Mouse (Mus musculus) embryonic stem cell, embryonic (primary cell): Measurements from ENCODE around the gene Fbxo6.

ENCODE experiments used
- CTCF ChIA-PET, 4 experiments: fragments of 300-600 bp in 2 of 4; fragments of 350-600 bp in 2 of 4; sonication (Branson Sonifier 250); formaldehyde crosslinking; loops; one replicate each; lab custom pipeline; 2022; ENCODE audit warnings: inconsistent platforms in 2 of 4; lab: Charles Lee
- POLR2A ChIA-PET, 4 experiments: fragments of 300-600 bp in 2 of 4; fragments of 350-600 bp in 2 of 4; sonication (Branson Sonifier 250); formaldehyde crosslinking; loops; one replicate each; lab custom pipeline; 2022; ENCODE audit warnings: antibody characterized with exemption in 4 of 4, inconsistent platforms in 1 of 4; lab: Charles Lee

Gene Fbxo6

GRCm38 (mm10) chr4:148151267-148152168, at the start of gene Fbxo6:
TSS of gene Fbxo6 (minus strand) at chr4:148152140.
- CTCF ChIA-PET: interaction anchor here (0.5 to 2.3 kb wide), 45 partner anchors 8 to 297 kb away, joined by 3 to 28 read pairs (median 4); partner anchors contain the start of genes Draxin (in 3 of the 4), Mad2l2 (in 3 of the 4), Disp3 (in 2 of the 4) and Fbxo2 (in 2 of the 4)
- POLR2A ChIA-PET: interaction anchor here (0.6 to 8.0 kb wide), 54 partner anchors 8 to 1901 kb away, joined by 3 to 141 read pairs (median 4); partner anchors contain the start of genes Fbxo2 (in 3 of the 4), Fbxo44 (in 3 of the 4), Agtrap (in 2 of the 4) and Clcn6 (in 2 of the 4)

- ChIA-PET POLR2A (interaction anchor here in 3 of 4 experiments (0.6 to 1.6 kb wide), 5 partner anchors 9 to 207 kb away, joined by 3 to 8 read pairs (median 4); no protein-coding TSS in a partner anchor), CTCF (interaction anchor here in 3 of 4 experiments (0.5 to 1.3 kb wide), 4 partner anchors 29 to 1121 kb away, joined by 3 to 4 read pairs (median 3); no protein-coding TSS in a partner anchor)
Measured at GRCm38 (mm10) chr4:148198721-148199120, 46.8 kb upstream of the Fbxo6 start.

GRCm38 (mm10) chr4:148194400-148194799, 42.5 kb upstream of the Fbxo6 start:
- ChIA-PET POLR2A (interaction anchor here in 2 of 4 experiments (0.9 to 2.6 kb wide), 5 partner anchors 10 to 59 kb away, joined by 3 to 25 read pairs (median 7); no protein-coding TSS in a partner anchor), CTCF (no interaction called here)

GRCm38 (mm10) chr4:148192707-148193245, 40.8 kb upstream of the Fbxo6 start:
- ChIA-PET CTCF (interaction anchor here (0.5 to 1.7 kb wide), 20 partner anchors 10 to 199 kb away, joined by 3 to 19 read pairs (median 3); partner anchors contain the start of gene Disp3 (in 2 of the 4)), POLR2A (interaction anchor here (0.6 to 2.7 kb wide), 58 partner anchors 8 to 546 kb away, joined by 3 to 25 read pairs (median 4); partner anchors contain the start of genes Disp3 (in 1 of the 4), Fbxo2 (in 1 of the 4), Fbxo44 (in 1 of the 4) and Fbxo6 (in 1 of the 4))

GRCm38 (mm10) chr4:148188767-148189166, 36.8 kb upstream of the Fbxo6 start:
- POLR2A ChIA-PET: interaction anchor here in 1 of 4 experiments (1.3 kb wide), 1 partner anchor 13 kb away, joined by 3 read pairs; no protein-coding TSS in a partner anchor

GRCm38 (mm10) chr4:148185819-148186218, 33.9 kb upstream of the Fbxo6 start:
- CTCF ChIA-PET: interaction anchor here in 3 of 4 experiments (0.7 to 5.2 kb wide), 7 partner anchors 10 to 415 kb away, joined by 3 to 22 read pairs (median 4); no protein-coding TSS in a partner anchor

More at GRCm38 (mm10) chr4:148188767-148189166, 36.8 kb upstream of the Fbxo6 start:
- CTCF ChIA-PET: interaction anchor here in 2 of 4 experiments (1.0 to 5.2 kb wide), 2 partner anchors 20 to 22 kb away, joined by 3 to 22 read pairs; no protein-coding TSS in a partner anchor

GRCm38 (mm10) chr4:148184564-148184963, 32.6 kb upstream of the Fbxo6 start:
- POLR2A ChIA-PET: interaction anchor here in 3 of 4 experiments (0.6 to 2.5 kb wide), 9 partner anchors 9 to 420 kb away, joined by 3 to 9 read pairs (median 4); partner anchors contain the start of genes Clcn6 (in 1 of the 3), Fbxo2 (in 1 of the 3), Fbxo44 (in 1 of the 3) and Mthfr (in 1 of the 3)
- CTCF ChIA-PET: interaction anchor here in 3 of 4 experiments (0.6 to 5.2 kb wide), 12 partner anchors 9 to 393 kb away, joined by 3 to 22 read pairs (median 4); partner anchors contain the start of gene Disp3 (in 2 of the 3)

More at GRCm38 (mm10) chr4:148185819-148186218, 33.9 kb upstream of the Fbxo6 start:
- POLR2A ChIA-PET: interaction anchor here in 3 of 4 experiments (0.6 to 2.5 kb wide), 7 partner anchors 11 to 419 kb away, joined by 3 to 9 read pairs (median 4); partner anchors contain the start of genes Clcn6 (in 1 of the 3), Fbxo2 (in 1 of the 3), Fbxo44 (in 1 of the 3) and Mthfr (in 1 of the 3)

- POLR2A ChIA-PET: interaction anchor here (0.5 to 3.3 kb wide), 25 partner anchors 9 to 419 kb away, joined by 3 to 25 read pairs (median 3); partner anchors contain the start of genes Clcn6 (in 1 of the 4), Fbxo2 (in 1 of the 4), Fbxo44 (in 1 of the 4) and Fbxo6 (in 1 of the 4)
- CTCF ChIA-PET: interaction anchor here (0.6 to 1.9 kb wide), 20 partner anchors 10 to 425 kb away, joined by 3 to 8 read pairs (median 4); partner anchors contain the start of genes Fbxo2 (in 1 of the 4) and Fbxo44 (in 1 of the 4)
Measured at GRCm38 (mm10) chr4:148182363-148182762, 30.4 kb upstream of the Fbxo6 start.

GRCm38 (mm10) chr4:148181483-148181882, 29.5 kb upstream of the Fbxo6 start:
- ChIA-PET POLR2A (interaction anchor here in 2 of 4 experiments (0.7 to 3.3 kb wide), 5 partner anchors 11 to 17 kb away, joined by 3 to 25 read pairs (median 8); no protein-coding TSS in a partner anchor), CTCF (interaction anchor here (0.6 to 1.9 kb wide), 11 partner anchors 10 to 495 kb away, joined by 3 to 12 read pairs (median 4); no protein-coding TSS in a partner anchor)

GRCm38 (mm10) chr4:148177716-148178115, 25.8 kb upstream of the Fbxo6 start:
- CTCF ChIA-PET: interaction anchor here in 2 of 4 experiments (0.8 to 1.7 kb wide), 5 partner anchors 8 to 110 kb away, joined by 3 to 5 read pairs (median 4); partner anchors contain the start of gene Disp3 (in 1 of the 2)
- POLR2A ChIA-PET: no interaction called here

GRCm38 (mm10) chr4:148176603-148177002, 24.7 kb upstream of the Fbxo6 start:
- CTCF ChIA-PET: interaction anchor here in 3 of 4 experiments (0.6 to 2.3 kb wide), 3 partner anchors 8 to 92 kb away, joined by 3 to 11 read pairs (median 4); partner anchors contain the start of genes Fbxo2 (in 1 of the 3) and Fbxo44 (in 1 of the 3)
- POLR2A ChIA-PET: interaction anchor here in 1 of 4 experiments (1.0 kb wide), 1 partner anchor 130 kb away, joined by 3 read pairs; no protein-coding TSS in a partner anchor

GRCm38 (mm10) chr4:148174495-148174862, 22.5 kb upstream of the Fbxo6 start:
- POLR2A ChIA-PET: interaction anchor here (0.5 to 1.3 kb wide), 10 partner anchors 11 to 624 kb away, joined by 3 to 5 read pairs (median 3); partner anchors contain the start of genes Fbxo2 (in 1 of the 4), Fbxo44 (in 1 of the 4) and Fbxo6 (in 1 of the 4)
- CTCF ChIA-PET: interaction anchor here in 3 of 4 experiments (0.7 to 2.3 kb wide), 14 partner anchors 9 to 254 kb away, joined by 3 to 11 read pairs (median 4); partner anchors contain the start of genes Disp3 (in 1 of the 3), Fbxo2 (in 1 of the 3) and Fbxo44 (in 1 of the 3)

- CTCF ChIA-PET: interaction anchor here (0.6 to 2.1 kb wide), 14 partner anchors 9 to 255 kb away, joined by 3 to 7 read pairs (median 4); partner anchors contain the start of genes Disp3 (in 1 of the 4), Fbxo2 (in 1 of the 4) and Fbxo44 (in 1 of the 4)
Measured at GRCm38 (mm10) chr4:148173811-148174494, 22.0 kb upstream of the Fbxo6 start.

GRCm38 (mm10) chr4:148171261-148171660, 19.3 kb upstream of the Fbxo6 start:
- ChIA-PET CTCF (interaction anchor here (0.6 to 8.7 kb wide), 63 partner anchors 8 to 1118 kb away, joined by 3 to 192 read pairs (median 5); partner anchors contain the start of genes Disp3 (in 4 of the 4), Fbxo2 (in 3 of the 4), Fbxo44 (in 3 of the 4) and Masp2 (in 1 of the 4)), POLR2A (interaction anchor here (0.6 to 4.3 kb wide), 10 partner anchors 11 to 1658 kb away, joined by 3 to 21 read pairs (median 3); partner anchors contain the start of gene Clcn6 (in 1 of the 4))

More at GRCm38 (mm10) chr4:148173811-148174494, 22.0 kb upstream of the Fbxo6 start:
- POLR2A ChIA-PET: interaction anchor here (0.5 to 1.3 kb wide), 11 partner anchors 10 to 625 kb away, joined by 3 to 5 read pairs (median 3); partner anchors contain the start of genes Fbxo2 (in 2 of the 4), Fbxo44 (in 2 of the 4) and Fbxo6 (in 1 of the 4)

- ChIA-PET CTCF (interaction anchor here (0.6 to 8.7 kb wide), 65 partner anchors 8 to 1118 kb away, joined by 3 to 192 read pairs (median 6); partner anchors contain the start of genes Disp3 (in 4 of the 4), Fbxo2 (in 3 of the 4), Fbxo44 (in 3 of the 4) and Masp2 (in 1 of the 4)), POLR2A (interaction anchor here in 3 of 4 experiments (0.6 to 4.3 kb wide), 13 partner anchors 11 to 435 kb away, joined by 3 to 21 read pairs (median 4); partner anchors contain the start of genes Clcn6 (in 1 of the 3), Fbxo2 (in 1 of the 3) and Fbxo44 (in 1 of the 3))
Measured at GRCm38 (mm10) chr4:148170842-148171241, 18.9 kb upstream of the Fbxo6 start.
